Mouse (Mus musculus) thymus, adult 2 months (tissue): Measurements from ENCODE around the gene Psmb5.

Source experiments
- CTCF ChIP-seq: fragments of 200-500 bp; IDR thresholded peaks from 2 replicates; pipeline ENCODE4 v1.5.1; 2012; ENCODE audit warnings: mild to moderate bottlenecking, control low read depth, low read length, moderate library complexity, borderline replicate concordance; ENCODE audit not compliant: control insufficient read depth, poor library complexity, insufficient read depth; ENCODE audit errors: extremely low read depth
- POLR2A ChIP-seq: fragments of 200-500 bp; IDR thresholded peaks from 2 replicates; pipeline ENCODE4 v1.6.1; 2012; ENCODE audit warnings: mild to moderate bottlenecking, low read length, control low read depth, moderate library complexity; ENCODE audit not compliant: control insufficient read depth, poor library complexity, insufficient read depth; ENCODE audit errors: extremely low read depth

- TF ChIP-seq CTCF (no peak), POLR2A (no peak)
Measured at GRCm38 (mm10) chr14:54642224-54642944, 24.6 kb upstream of the Psmb5 start.
